Mouse (Mus musculus) forebrain, embryonic 16.5 days (tissue): ENCODE results near the gene Dnajb4. TPM values are rescaled to one million over a fixed set of nuclear protein-coding genes. Genes with fewer than 3 reads are reported as not detected.
A peak's percentile ranks its signal among the peaks of the same experiment; 100 is the strongest.
"Not testable (repeated sequence)": the region's sequence is repeated elsewhere in the genome, so short reads cannot be mapped to it uniquely, and the experiment has no call there.

Experiments used
- ATAC-seq: fragments of 200-750 bp; cut with Nextera tagmentation; 2 replicates; pipeline ENCODE4 v1.8.0; 2017; ENCODE audit warnings: mild to moderate bottlenecking, moderate library complexity
- H3K27ac ChIP-seq: fragments of 300-500 bp; sonication (generic); 2 replicates; pipeline ENCODE4 v1.5.1; 2014; ENCODE audit warnings: low read length, control low read depth
- H3K27me3 ChIP-seq: fragments of 300-500 bp; sonication (generic); replicated peaks from 2 replicates; pipeline ENCODE4 v1.6.1; 2014; ENCODE audit warnings: low read length; ENCODE audit not compliant: control insufficient read depth, insufficient read depth
- H3K36me3 ChIP-seq: fragments of 300-500 bp; sonication (generic); 2 replicates; pipeline ENCODE4 v1.6.1; 2014; ENCODE audit not compliant: control insufficient read depth, insufficient read depth
- H3K4me1 ChIP-seq: fragments of 300-500 bp; sonication (generic); replicated peaks from 2 replicates; pipeline ENCODE4 v1.6.1; 2014; ENCODE audit warnings: low read length; ENCODE audit not compliant: control insufficient read depth, insufficient read depth
- H3K4me2 ChIP-seq: fragments of 300-500 bp; sonication (generic); 2 replicates; pipeline ENCODE4 v1.6.1; 2014; ENCODE audit warnings: mild to moderate bottlenecking, low read length, control low read depth
- H3K4me3 ChIP-seq: fragments of 300-500 bp; sonication (generic); replicated peaks from 2 replicates; pipeline ENCODE4 v1.5.1; 2014; ENCODE audit warnings: mild to moderate bottlenecking, low read length, control low read depth
- H3K9ac ChIP-seq: fragments of 300-500 bp; sonication (generic); replicated peaks from 2 replicates; pipeline ENCODE4 v1.6.1; 2014; ENCODE audit warnings: low read depth, low read length, control low read depth
- H3K9me3 ChIP-seq: fragments of 300-500 bp; sonication (generic); 2 replicates; pipeline ENCODE4 v1.6.1; 2016; ENCODE audit warnings: low read length; ENCODE audit not compliant: control insufficient read depth
- WGBS: fragments of 180-500 bp; shearing (Covaris S2); extraction: QIAGEN DNeasy Blood & Tissue Kit; methylation state at CpG from one replicate; pipeline ENCODE4 v1.1.7; 2014; 5-methylcytosine and 5-hydroxymethylcytosine counted together
- polyA plus RNA-seq: library from polyadenylated mRNA; unstranded; fragments of >200 nt; fragmentation: Nextera tagmentation; extraction: Ambion mirVana; gene quantifications from 2 replicates; pipeline ENCODE4 v1.2.1, GENCODE M21; 2015

The Dnajb4 gene
- polyA plus RNA-seq, 1 experiment from 2014 or later: 39.8 TPM

DNA sequence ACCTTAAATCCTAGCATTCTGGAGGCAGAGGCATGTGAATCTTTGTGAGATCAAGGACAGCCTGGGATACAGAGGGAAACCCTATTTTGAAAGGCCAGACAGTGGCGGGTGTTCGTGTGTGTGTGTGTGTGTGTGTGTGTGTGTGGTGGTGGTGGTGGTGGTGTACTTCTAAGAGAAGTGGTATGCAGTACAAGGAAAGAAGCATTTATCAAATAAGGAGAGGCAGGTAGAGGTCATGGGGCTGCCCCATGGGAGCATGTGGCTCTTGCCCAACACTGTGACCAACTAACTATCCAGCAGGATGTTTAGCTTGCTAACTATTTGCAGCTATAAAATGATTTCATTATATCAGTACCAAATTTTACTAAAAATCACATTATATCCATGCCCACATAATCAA is 8.5 kb downstream of the Dnajb4 start:
- Histone ChIP-seq H3K9ac (no peak overlapping the region), H3K4me2 (no peak overlapping the region), H3K9me3 (no peaks in the 10 kb centered on the region), H3K27ac (no peak overlapping the region), H3K36me3 (no peaks in the 10 kb centered on the region), H3K4me1 (no peaks in the 10 kb centered on the region), H3K4me3 (no peak overlapping the region), H3K27me3 (no peaks in the 10 kb centered on the region)
- ATAC-seq: no peak
- WGBS: 76% methylated on average over 2 of the region's 2 CpGs

GRCm38 (mm10) chr3:152201181-152201580 is 8.9 kb downstream of the Dnajb4 start:
- Histone ChIP-seq H3K9me3 (no peaks in the 10 kb centered on the region), H3K4me1 (no peaks in the 10 kb centered on the region), H3K27me3 (no peaks in the 10 kb centered on the region), H3K4me3 (no peak overlapping the region), H3K4me2 (no peak overlapping the region), H3K9ac (no peak overlapping the region), H3K36me3 (no peaks in the 10 kb centered on the region), H3K27ac (no peak overlapping the region)
- ATAC-seq: no peak
- 91% methylated on average over 3 of the region's 3 CpGs for WGBS

DNA sequence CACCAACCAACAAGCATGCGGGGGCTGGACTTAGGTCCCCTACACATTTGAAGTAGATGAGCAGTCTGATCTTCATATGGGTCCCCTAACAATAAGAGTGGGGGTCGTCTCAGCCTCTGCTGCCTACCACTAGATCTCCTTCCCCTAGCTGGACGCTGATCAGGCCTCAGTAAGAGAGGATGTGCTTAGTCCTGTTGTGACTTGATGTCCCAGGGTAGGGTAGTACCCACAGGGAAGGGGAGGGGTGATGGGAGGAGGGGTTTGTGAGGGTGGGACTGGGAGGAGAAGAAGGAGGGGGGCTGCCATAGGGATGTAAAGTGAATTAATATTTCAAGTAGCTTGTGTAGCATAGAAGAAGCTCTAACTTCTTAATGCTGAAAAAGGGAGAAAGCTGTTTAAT is 11.0 kb downstream of the Dnajb4 start:
- Histone ChIP-seq H3K9me3 (no peaks in the 10 kb centered on the region), H3K36me3 (no peaks in the 10 kb centered on the region), H3K27me3 (no peaks in the 10 kb centered on the region), H3K4me3 (no peak overlapping the region), H3K4me2 (no peak overlapping the region), H3K9ac (no peak overlapping the region), H3K4me1 (no peaks in the 10 kb centered on the region), H3K27ac (no peak overlapping the region)
- 65% methylated on average over 3 of the region's 3 CpGs for WGBS
- no peak for ATAC-seq

GRCm38 (mm10) chr3:152197246-152197645 is 12.9 kb downstream of the Dnajb4 start:
- not testable (repeated sequence) for H3K4me2 ChIP-seq, H3K4me1 ChIP-seq, H3K27ac ChIP-seq, H3K36me3 ChIP-seq, H3K9me3 ChIP-seq, ATAC-seq, H3K9ac ChIP-seq, H3K27me3 ChIP-seq, H3K4me3 ChIP-seq
- WGBS: 30% methylated on average over 2 of the region's 2 CpGs

DNA sequence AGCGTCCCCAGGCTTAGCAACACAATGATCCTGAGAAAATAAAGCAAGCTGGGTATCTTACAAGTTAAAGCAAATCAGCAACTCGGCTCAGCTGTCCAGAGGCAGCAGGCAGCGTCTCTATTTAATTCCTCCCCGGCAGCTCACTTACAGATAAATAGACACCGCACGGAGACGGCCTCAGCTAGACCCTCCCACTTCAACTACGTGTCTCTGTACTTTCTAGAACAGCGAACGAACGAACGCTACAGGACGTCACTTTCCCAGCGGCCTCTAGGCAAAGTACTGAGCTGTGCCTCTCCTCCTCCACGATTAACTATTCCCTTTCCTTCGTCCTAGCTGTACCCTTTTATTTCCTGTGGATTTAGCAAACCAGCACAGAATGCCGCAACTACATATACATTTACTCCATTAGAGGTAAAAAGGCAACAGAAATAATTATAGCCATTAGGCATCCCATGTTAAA is 16.4 kb downstream of the Dnajb4 start:
- H3K4me2 ChIP-seq: peak overlapping the region; percentile 75
- no peaks in the 10 kb centered on the region for H3K36me3 ChIP-seq
- H3K4me1 ChIP-seq: peaks cover 18% of the 10 kb centered on the region
- no peaks in the 10 kb centered on the region for H3K27me3 ChIP-seq
- H3K27ac ChIP-seq: peak overlapping the region; percentile 79
- ATAC-seq: peak; percentile 100
- peak overlapping the region; percentile 58 for H3K9ac ChIP-seq
- WGBS: under 1% methylated on average over 17 of the region's 17 CpGs
- H3K4me3 ChIP-seq: peak overlapping the region; percentile 54
- no peaks in the 10 kb centered on the region for H3K9me3 ChIP-seq

DNA sequence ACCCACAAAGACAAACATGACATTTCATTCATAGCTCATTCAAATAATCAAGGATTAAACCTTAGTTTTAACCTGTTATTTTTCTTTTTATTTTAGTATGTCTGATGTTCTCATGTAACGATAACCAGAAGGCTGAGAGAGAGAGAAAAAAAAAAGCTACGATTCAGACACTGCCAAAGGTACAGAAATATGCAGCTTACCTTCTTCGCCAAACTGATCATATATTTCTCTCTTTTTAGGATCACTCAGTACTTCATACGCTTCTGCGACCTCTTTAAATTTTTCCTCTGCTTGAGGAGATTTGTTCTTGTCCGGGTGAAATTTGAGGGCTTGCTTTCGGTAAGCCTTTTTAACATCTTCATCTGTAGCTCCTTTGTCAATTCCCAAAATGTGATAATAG is 16.9 kb downstream of the Dnajb4 start:
- Histone ChIP-seq H3K9ac (peak overlapping the region; percentile 58), H3K27me3 (no peaks in the 10 kb centered on the region), H3K27ac (peak overlapping the region; percentile 79), H3K9me3 (no peaks in the 10 kb centered on the region), H3K4me3 (peak overlapping the region; percentile 54), H3K4me2 (peak overlapping the region; percentile 75), H3K36me3 (no peaks in the 10 kb centered on the region), H3K4me1 (peaks cover 18% of the 10 kb centered on the region)
- ATAC-seq: no peak
- 8% methylated on average over 7 of the region's 7 CpGs for WGBS

DNA sequence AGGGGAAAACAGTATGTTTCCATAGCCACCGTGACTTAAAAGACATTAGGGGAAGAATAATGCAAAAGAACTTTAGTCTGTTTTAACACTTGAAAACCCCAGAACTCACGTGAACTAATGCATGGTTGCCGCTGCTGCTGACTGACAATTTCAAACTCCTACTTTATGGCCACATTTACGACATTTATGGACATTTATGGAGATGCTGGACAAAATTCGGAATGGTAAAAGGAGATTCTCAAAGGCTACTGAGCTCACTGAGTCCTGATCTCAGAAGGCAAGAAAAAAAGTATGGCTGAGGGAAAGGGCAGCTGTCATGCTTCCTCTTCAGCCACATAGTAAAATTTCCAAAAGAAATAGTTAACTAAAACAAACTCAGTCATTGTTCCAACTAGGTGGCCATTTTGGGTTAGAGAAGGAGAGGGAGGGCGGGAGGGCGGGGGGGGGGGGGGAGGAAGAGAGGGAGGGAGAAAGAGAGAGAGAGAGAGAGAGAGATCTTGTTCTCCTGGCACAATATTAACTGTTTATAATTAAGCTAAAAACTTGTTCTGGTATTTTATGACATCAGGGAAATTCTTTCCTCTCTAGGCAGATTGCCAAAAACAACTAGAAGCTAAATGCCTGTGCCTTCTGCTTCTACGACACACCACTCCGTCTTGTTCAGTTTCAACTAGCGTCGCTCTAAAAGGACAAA is 17.7 kb downstream of the Dnajb4 start:
- H3K9ac ChIP-seq: no peak overlapping the region
- no peak for ATAC-seq
- H3K9me3 ChIP-seq: no peaks in the 10 kb centered on the region
- WGBS: 23% methylated on average over 10 of the region's 11 CpGs
- H3K4me1 ChIP-seq: peaks cover 18% of the 10 kb centered on the region
- H3K4me3 ChIP-seq: peak overlapping the region; percentile 37
- H3K27me3 ChIP-seq: no peaks in the 10 kb centered on the region
- peak overlapping the region; percentile 55 for H3K4me2 ChIP-seq
- H3K36me3 ChIP-seq: no peaks in the 10 kb centered on the region
- no peak overlapping the region for H3K27ac ChIP-seq

DNA sequence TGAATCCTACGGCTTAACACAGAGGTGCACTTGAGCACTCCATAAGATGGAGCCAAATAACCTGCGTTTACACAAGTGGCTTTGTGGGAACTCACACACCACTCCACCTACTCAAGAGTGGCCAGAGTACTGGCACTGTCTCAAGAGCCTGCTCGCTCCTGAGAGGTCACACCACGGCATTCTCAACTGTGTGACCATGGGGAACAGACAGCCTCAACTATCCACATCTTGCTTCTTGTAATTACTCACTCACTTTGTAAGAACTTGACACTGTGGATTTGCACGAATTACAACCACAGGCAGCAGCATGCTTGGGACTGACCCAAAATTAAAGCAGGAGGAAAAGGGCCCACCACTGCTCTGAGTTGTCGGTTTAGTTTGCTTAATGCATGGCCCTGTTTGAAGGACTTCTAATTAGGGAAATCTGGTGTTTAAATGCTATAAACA is 18.3 kb downstream of the Dnajb4 start:
- WGBS: 12% methylated on average over 6 of the region's 6 CpGs
- H3K27ac ChIP-seq: no peak overlapping the region
- ATAC-seq: no peak

DNA sequence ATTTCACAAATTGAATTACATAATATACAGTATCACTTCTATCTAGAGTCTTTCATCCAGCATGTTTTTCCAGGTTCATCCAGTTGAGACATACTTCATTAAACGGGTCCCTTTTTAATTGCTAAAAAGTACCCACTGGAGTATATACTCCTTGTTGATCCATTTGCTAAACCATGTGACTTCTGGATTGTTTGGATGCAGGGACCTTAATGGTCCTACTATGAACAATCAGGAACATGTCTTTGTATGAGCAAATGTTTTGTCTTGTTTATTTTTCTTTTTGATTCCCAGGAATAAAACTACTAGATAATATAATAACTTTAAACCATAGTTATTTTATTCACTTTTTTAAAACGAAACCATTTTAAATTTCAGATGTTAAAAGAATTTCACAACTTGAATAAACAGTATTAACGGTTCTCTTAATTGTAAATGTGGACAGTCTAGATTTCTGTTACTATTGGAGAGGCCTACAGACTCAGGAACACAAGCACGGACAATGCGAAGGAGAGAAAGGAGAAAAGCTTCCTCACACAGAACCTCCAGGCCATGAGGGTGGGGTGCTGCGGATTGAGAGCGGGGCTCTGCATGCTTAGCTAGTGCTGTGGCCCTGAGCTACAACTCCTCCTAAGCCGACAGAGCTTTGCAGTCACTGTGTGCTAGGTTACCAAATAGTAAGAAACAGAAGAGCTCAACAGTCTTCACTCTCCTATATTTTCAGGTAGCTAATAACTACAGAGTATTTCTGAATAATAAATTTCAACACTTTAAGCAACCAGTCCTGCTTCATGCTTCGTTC is 19.2 kb downstream of the Dnajb4 start:
- Histone ChIP-seq H3K4me3 (no peak overlapping the region), H3K36me3 (no peaks in the 10 kb centered on the region), H3K4me1 (peaks cover 18% of the 10 kb centered on the region), H3K4me2 (peak overlapping the region; percentile 26), H3K9ac (no peak overlapping the region), H3K27ac (no peak overlapping the region), H3K9me3 (no peaks in the 10 kb centered on the region), H3K27me3 (no peaks in the 10 kb centered on the region)
- ATAC-seq: no peak
- WGBS: 82% methylated on average over 9 of the region's 9 CpGs

More for the DNA sequence above, 18.3 kb downstream of the Dnajb4 start:
- Histone ChIP-seq H3K4me3 (peak overlapping the region; percentile 37), H3K4me1 (peaks cover 18% of the 10 kb centered on the region), H3K9me3 (no peaks in the 10 kb centered on the region), H3K36me3 (no peaks in the 10 kb centered on the region), H3K4me2 (peak overlapping the region; percentile 55), H3K27me3 (no peaks in the 10 kb centered on the region), H3K9ac (no peak overlapping the region)
